Mouse (Mus musculus): ENCODE results near the gene Cdkn2aipnl.

Gene Cdkn2aipnl

GRCm38 (mm10) chr11:51967443-51968401, at the start of gene Cdkn2aipnl:
Cdkn2aipnl (plus strand) TSS chr11:51967661.
- peak; percentile 98 for DNase-seq (ENCODE audit: low read depth)

- DNase-seq (ENCODE audit: low read depth): no peak
Observed at GRCm38 (mm10) chr11:51917951-51918350, 49.5 kb upstream of the Cdkn2aipnl start.

GRCm38 (mm10) chr11:51918576-51918975, 48.9 kb upstream of the Cdkn2aipnl start:
- no peak for DNase-seq (ENCODE audit: low read depth)

GRCm38 (mm10) chr11:51921355-51922125, 45.9 kb upstream of the Cdkn2aipnl start:
- DNase-seq (ENCODE audit: low read depth): no peak

GRCm38 (mm10) chr11:51922421-51922841, 45.0 kb upstream of the Cdkn2aipnl start:
- DNase-seq (ENCODE audit: low read depth): no peak

- DNase-seq (ENCODE audit: low read depth): peak; percentile 39
Observed at GRCm38 (mm10) chr11:51925595-51925994, 41.9 kb upstream of the Cdkn2aipnl start.

GRCm38 (mm10) chr11:51926385-51926784, 41.1 kb upstream of the Cdkn2aipnl start:
- DNase-seq (ENCODE audit: low read depth): no peak

- DNase-seq (ENCODE audit: low read depth): no peak
Observed at GRCm38 (mm10) chr11:51927106-51927505, 40.4 kb upstream of the Cdkn2aipnl start.

DNA sequence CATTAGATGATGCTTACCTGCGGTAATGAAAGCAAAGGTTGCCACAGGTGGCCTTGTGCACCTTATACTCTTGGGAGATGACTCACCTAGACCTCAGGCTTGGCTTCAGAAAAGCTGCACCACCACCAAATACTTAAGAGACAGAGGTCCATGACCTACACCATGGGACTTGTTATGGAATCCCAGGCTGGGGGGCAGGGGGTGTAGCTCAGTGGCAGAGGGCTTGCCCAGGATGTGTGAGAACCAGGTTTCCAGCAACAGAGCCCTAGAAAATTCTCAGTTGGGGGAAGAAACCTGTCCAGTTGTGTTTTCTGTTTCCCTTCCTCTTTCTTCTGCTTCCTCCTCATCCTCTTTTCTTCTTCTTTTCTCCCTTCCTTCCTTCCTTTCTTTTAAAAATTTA, 36.3 kb upstream of the Cdkn2aipnl start:
- DNase-seq (ENCODE audit: low read depth): peak; percentile 36

DNA sequence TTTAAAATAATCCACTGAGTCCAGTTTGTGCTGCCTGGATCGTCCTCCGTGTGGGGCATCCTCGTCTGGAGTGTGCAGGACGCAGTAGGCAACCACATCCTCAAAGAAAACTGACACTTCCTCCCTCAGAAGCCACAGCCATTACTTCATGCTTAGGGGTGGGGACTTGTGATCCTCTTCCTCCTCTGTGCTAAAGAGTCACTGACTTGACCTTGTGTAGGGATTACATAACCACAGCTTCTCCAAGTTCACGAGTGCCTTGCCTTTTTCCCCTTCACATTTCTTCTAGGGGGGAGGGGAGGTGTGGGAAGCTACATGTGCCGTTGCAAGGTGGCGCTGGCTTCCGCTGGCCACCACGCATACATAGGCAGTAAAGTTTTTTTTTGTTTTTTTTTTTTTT, 35.7 kb upstream of the Cdkn2aipnl start:
- peak; percentile 77 for DNase-seq (ENCODE audit: low read depth)

- no peak for DNase-seq (ENCODE audit: low read depth)
Observed at GRCm38 (mm10) chr11:51934230-51934629, 33.2 kb upstream of the Cdkn2aipnl start.

DNA sequence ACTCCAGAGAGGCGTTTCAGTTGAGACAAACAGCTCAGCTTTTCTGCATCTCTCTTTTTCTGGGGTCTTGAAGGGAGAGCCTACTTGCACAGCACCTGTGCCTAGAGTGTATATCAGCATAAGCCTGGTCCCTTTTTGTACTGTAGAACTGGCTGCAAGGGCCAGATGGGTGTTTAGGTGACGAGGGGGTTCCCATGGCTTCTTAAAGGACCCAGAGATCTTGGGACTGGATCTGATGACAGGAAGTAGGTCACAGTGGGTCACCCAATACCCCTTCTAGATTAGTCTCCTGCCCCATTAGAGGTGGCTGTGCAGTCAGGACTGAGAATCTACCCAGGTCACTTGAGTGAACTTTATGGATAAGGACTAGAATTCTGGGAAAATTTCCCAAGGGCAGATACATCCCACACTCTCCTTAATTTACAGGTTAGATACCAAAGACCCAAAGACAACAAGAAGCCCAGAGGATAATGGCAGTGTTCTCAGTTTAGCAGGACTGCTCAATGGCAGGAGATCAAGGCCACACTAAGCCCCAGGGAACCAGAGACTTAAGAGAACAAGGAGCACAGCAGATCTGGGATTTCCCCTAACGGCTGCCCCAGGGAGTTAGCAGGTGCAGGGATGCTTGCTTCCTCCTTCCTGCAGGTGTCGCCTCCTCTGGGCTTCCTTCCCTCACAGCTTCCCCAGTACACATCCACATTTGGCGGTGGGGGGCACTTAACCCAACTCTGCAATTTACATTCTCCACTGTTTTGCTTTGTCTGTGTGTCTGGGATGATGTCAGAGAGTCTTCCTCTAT, 31.6 kb upstream of the Cdkn2aipnl start:
- DNase-seq (ENCODE audit: low read depth): peak; percentile 69

DNA sequence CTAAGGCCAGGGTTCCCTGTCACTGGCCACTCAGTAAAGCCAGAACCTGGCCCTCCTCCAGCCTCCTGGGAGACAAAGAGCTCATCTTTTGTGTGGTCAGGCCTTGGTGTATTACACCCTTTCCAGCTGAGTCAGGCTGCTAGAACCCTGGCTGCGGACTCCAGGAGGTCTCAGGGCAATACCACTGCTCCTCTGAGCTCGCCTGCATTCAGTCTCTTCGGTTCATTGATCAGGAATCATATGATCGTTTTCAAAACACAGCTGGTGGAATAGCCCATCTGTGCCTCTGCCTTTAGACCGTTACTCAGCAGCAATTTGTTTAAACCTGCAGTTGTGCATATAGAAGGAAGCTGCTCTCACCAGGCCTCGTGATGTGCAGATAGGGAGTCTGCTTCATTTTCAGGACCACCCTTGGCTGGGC, 30.1 kb upstream of the Cdkn2aipnl start:
- no peak for DNase-seq (ENCODE audit: low read depth)

DNA sequence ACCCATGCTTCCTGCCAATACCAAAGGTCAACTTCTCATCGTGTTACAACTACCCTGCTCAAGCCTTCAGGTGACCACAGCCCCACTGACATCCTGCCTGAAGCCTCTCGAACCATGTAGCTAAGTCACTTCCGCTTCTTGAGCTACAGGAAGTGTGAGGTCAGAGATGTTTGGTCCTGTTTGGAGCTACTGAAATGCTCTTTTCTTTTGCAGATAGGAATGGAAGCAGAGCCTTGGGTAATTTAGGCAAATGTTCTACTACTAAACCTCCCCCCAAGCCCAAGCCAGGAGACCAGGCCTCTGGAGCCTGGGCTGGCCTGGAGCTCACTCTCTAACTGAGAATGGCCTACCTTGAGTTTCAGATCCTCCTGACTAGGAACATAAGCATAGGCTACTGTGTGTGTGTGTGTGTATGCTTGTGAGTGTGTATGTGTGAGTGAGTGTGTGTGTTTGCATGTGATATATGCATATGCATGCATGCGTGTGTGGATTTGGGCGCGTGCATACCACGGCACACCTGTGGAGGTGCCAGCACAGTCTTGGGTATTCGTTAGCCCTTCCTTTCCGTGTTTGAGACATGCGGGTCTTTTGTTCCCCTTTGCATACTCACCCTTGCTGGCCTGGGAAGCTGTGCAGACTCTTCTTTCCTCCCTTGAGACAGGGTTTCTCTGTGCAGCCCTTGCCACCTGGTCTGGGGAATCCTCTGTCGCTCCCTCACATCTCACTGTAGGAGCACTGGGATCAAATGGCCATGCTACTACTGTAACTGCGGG, 28.5 kb upstream of the Cdkn2aipnl start:
- peak; percentile 77 for DNase-seq (ENCODE audit: low read depth)

DNA sequence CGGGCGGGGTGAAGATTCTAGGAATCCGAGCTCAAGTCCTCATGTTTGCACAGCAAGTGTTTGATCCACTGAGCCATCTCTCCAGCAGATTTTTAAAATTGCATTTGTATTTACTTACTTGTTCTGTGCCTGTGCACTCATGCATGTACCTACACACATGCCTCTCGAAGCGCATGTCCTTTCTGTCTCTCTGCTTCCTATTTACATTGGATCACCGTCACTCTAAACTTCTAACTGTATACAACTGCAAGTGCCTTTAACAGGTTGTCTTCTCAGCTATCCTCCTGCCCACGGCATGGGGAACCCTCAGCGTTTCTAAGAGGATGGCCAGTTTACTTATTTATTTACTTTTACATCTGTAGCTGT, 27.9 kb upstream of the Cdkn2aipnl start:
- no peak for DNase-seq (ENCODE audit: low read depth)

GRCm38 (mm10) chr11:51940511-51940955, 26.9 kb upstream of the Cdkn2aipnl start:
- no peak for DNase-seq (ENCODE audit: low read depth)

DNA sequence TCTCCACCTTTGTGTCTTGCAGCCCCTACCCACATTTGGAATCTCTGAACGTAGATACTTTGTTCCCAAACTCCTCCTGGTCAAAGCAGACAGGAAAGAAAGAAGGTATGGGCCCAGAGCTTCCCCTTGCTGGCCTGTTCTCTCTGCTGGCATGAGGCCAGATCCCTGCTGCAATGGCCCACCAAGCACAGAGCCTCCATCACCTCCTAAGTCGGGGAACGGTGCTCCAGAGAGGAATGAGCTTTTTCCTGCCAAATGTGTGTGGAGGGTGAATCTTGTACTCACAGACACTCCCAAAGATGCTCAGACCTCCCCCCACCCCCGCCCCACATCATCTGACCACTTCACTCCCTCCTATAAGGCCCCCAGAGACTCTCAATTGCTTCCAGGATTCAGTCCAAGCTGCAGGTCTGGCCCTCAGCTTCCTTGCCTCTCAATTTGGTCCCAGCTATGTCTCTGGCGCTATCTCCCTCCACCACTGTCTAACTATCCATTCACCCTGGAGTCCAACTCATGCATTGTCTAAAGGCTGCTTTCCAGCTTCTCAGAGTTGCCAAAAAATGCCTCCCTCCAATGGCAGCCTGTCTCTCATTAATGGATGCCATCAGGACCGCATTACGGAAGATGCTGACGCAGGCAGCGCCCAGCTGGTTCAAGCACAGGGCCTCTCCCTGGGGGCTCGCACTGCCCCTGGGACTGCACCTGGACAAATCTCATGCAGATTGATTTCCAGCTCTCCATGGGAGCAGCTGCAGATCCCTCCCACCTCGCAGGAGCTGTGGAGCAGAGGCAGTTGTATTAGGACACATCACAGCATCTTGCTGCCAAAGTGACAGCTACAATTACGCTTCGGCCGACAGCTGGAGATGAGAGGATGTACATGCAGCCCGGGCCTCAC, 24.6 kb upstream of the Cdkn2aipnl start:
- DNase-seq (ENCODE audit: low read depth): no peak

DNA sequence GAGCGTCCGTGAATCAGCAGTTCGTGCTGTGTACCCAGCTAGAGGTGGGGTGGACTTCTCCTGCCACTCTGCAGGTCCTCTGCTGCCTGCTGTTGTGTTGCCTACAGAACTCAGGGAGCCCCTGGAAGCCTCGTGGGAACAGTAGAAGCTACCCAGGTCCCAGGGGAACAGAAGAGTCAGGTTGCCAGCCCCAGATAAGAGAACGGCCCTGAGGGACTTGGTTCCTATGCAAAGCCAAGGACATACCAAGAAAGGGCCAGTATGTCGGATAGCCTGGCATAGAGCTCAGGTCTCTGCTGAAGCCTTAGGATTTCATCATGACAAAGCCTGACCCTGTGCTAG, 24.0 kb upstream of the Cdkn2aipnl start:
- no peak for DNase-seq (ENCODE audit: low read depth)

DNA sequence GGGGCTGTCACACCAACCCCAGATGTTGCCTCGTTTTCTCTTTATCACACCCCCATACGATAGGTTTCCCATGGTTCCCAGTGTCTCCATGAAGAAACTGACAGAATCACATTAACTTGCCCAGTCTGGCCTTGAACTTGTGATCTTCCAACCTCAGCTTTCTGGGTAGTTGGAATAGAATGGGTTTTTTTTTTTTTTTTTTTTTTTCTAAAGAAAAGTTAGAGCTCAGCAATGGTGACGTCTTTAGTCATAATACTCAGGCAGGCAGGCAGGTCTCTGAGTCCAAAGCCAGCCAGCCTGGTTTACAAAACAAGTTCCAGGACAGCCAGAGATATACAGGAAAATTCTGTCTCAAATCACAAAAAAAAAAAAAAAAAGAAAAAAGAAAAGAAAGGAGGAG, 23.2 kb upstream of the Cdkn2aipnl start:
- no peak for DNase-seq (ENCODE audit: low read depth)

DNA sequence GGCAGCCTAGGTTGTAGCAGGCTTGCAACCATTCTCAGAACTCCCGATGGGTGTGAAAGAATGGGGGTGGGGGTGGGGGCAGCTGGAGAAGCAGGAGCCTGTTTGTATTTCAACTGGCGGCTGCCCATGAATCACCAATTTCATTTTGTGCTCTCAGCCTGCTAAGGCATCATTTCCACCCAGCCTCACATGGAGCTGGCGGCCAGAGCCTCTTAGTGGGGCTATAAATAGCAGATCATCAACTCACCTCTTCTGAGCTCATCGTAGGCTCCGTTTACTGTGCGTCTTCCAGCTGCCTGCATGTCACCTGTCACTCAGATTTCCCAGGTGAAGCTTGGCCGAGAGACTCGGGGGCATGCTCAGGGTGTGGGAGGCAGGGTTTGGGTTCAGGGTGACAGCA, 21.9 kb upstream of the Cdkn2aipnl start:
- DNase-seq (ENCODE audit: low read depth): no peak
